Mouse (Mus musculus): ENCODE data around the gene Wdr59.
"Not testable (repeated sequence)": the region's sequence is repeated elsewhere in the genome, so short reads cannot be mapped to it uniquely, and the experiment has no call there.

Wdr59 gene

DNA sequence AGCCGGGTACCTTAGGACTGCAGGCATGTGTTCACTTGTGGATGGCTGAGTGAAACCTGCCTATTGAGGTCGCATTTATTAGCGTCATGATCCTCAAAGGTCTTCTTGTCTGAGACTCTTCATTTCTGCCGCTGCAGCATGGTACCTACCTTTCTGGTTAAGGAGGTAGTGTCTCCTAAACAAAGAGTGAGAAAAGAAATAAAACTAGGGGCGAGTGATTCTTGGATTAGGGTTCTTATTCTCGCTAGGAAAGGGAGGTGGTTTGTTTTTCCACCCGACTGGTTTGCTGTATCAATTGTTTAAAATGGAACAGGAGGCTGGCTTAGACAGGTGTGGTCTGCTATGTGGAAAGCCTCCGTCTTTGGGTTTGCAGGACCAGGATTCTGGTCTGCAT lies 15.9 kb upstream of the Wdr59 start:
- no peak for DNase-seq (ENCODE audit: low spot score)

- peak; percentile 34 for DNase-seq (ENCODE audit: low spot score)
Measured at GRCm38 (mm10) chr8:111536978-111537764, 15.3 kb upstream of the Wdr59 start.

GRCm38 (mm10) chr8:111536031-111536977 lies 14.4 kb upstream of the Wdr59 start, which contains the start of gene Znrf1:
Gene Znrf1 (plus strand): TSS chr8:111536097.
- peak; percentile 92 for DNase-seq (ENCODE audit: low spot score)

- no peak for DNase-seq (ENCODE audit: low spot score)
Measured at GRCm38 (mm10) chr8:111535491-111535890, 13.6 kb upstream of the Wdr59 start.

GRCm38 (mm10) chr8:111533503-111533902 lies 11.6 kb upstream of the Wdr59 start:
- DNase-seq (ENCODE audit: low spot score), result no peak

DNA sequence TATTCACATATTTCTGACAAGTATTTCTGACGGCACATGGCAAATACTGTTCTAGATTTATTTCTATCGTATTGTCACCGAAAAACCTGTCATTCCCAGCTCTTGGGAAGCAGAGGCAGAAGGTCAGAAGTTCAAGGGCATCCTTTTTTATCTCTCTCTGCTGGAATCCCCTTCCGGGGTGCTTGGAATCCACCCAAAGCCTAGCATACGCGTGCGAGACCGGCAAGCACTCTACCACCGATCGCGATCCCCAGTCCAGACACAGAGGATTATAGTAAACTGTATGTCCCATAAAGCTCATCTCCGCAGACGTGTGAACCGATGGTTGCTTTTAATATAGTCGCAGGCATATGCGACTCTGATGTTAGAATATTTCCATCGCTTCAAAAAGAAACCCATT lies 9.7 kb upstream of the Wdr59 start:
- DNase-seq (ENCODE audit: low spot score), result no peak

GRCm38 (mm10) chr8:111531191-111531590 lies 9.3 kb upstream of the Wdr59 start:
- no peak for DNase-seq (ENCODE audit: low spot score)

DNA sequence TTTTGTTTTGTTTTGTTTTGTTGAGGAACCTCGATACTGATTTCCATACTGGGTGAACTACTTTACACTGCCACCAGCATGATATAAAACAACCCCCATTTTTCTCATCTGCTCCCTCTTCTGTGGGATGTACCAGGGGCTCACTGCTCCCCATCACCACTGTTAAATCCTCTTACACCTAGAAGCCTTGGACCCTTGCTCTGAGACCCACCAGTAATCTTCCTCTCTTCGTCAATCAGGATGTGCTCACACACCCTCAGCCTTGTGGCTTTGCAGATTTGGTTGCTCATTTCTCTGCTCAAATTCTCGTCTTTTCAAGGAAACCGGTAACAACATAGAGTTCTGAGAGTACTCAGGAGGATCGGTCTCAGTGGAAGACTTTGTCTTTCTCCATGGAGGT lies 6.2 kb upstream of the Wdr59 start:
- DNase-seq (ENCODE audit: low spot score), result no peak

- DNase-seq (ENCODE audit: low spot score), result no peak
Measured at GRCm38 (mm10) chr8:111527149-111527548, 5.3 kb upstream of the Wdr59 start.

GRCm38 (mm10) chr8:111526403-111527024 lies 4.6 kb upstream of the Wdr59 start:
- DNase-seq (ENCODE audit: low spot score), result no peak

GRCm38 (mm10) chr8:111517466-111517865 lies 4.4 kb downstream of the Wdr59 start:
- no peak for DNase-seq (ENCODE audit: low spot score)

DNA sequence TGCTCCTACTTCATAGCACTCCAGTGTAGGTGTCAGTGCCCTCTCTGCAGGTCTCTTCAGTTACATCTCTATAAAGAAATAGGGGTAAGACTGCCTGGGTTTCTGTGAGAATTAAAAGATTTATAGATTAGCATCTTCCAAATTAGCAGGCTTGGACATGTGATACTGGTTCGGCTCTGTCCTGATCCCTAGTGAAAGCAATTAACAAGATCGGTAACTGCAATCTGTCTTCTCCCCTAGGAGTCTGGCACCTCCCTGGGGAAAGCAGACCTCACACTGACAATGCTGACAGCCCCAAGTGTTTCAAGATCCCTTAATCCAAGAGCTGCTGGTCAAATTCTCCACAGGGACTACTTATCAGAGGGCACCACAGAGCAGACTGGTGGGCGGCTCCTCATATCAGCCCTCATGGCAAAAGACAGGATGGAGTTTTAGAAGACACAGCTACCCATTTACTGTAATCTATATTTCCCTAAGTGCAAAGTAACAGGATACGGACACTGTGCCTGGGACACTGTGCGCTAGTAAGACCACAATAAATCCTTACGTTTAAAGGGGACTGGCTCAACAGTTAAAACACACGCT lies 5.3 kb downstream of the Wdr59 start:
- no peak for DNase-seq (ENCODE audit: low spot score)

DNA sequence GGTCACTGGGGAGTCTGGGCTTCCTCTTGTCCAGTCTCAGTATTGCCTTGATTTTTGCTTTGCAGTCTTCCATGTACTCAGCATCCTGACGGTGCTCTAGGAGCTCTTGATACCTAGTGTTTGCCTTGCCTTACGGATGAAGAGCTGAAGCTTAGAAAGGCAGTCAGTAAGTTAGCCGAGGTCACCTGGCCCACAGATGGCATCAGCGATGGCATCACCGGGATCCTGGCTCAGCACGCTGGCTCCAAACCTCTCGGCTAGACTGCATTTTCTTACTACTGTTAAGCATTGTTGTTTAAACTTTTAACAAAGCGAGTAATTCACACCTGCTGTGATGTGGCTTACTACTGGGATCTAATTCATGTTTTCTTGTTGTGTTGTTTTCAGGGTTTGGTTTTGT lies 8.4 kb downstream of the Wdr59 start:
- DNase-seq (ENCODE audit: low spot score), result no peak

GRCm38 (mm10) chr8:111512941-111513340 lies 9.0 kb downstream of the Wdr59 start:
- no peak for DNase-seq (ENCODE audit: low spot score)

DNA sequence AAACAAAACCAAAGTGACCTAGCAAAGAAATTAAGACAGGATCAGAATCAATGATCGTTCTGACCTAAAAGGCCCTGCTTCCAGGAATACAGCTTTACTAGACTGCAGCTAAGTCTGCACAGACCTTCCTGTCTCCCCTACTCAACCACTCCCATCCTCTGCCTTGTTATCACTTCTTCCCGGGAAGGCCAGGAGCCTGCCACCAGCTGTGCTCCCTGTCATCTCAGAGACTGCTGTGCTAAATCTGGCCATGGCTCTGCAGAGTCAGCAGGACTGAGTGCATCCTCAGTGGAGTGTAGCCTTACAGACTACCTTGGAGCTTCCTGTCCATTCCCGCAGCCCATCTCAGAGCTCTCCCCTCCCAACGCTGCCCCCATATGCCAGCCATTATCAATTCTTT lies 11.5 kb downstream of the Wdr59 start:
- no peak for DNase-seq (ENCODE audit: low spot score)

DNA sequence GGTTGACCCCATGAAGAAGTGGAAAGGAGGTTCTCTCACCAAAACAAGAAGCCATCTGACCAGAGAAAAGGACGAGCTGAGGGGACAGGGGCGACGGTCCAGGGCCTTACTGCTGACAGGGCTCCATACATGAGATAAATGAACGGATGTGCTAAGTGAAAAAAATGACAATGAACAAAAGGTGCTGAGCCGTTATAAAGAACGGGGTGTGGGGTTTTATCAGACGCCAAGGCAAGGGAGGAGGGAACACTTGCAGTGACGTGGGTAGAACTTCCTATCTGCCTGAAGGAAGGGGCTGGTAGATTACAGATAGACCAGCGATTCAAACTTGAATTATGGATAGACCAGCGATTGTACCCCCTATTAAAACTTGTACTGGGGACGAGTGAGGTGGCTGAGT lies 12.6 kb downstream of the Wdr59 start:
- DNase-seq (ENCODE audit: low spot score), result no peak

- no peak for DNase-seq (ENCODE audit: low spot score)
Measured at GRCm38 (mm10) chr8:111508566-111508965, 13.3 kb downstream of the Wdr59 start.

DNA sequence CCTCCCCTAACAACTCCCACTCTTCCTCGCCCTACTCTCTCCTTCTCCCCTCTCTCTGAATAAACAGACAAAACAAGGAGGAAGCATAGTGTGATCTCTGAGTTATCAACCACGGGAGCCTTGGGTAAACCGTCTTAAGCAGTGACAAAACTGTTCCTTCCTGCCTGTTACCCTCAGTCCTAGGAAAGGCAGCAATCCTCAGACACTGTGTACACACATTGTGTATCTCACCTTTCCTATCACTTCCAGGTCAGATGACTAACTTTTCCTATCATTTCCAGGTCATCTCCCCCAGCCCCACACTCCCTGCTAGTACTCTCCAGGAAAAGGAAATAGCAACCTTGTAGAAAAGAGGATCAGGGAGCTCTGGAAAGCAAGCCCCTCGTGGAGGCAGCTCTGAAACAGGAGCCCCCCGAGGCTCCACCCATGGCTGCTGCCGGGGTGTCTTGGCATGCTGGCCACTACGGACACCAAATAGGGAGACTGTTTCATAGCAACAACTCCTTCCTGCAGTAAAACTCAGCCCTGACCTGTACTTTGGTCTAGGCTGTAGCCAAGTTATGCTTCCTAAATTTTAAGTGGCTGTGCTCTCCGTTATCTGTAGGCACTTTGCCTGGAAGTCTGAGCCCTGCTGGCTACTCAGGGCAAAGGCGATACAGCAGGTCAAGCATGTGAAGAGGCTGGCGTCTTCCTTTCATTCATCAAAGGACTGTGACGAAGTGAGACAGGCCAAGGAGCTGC lies 20.0 kb downstream of the Wdr59 start:
- peak; percentile 29 for DNase-seq (ENCODE audit: low spot score)

DNA sequence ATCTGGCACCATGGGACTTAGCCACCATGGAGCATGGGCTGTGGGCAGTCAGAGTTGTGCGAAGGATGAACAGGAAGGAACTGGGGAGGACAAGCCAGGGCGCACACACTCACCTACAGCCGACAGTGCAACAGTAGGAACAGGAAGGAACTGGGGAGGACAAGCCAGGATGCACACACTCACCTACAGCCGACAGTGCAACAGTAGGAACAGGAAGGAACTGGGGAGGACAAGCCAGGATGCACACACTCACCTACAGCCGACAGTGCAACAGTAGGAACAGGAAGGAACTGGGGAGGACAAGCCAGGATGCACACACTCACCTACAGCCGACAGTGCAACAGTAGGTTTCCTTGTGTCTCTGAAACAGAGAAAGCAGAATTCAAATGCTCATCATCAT lies 23.6 kb downstream of the Wdr59 start:
- DNase-seq (ENCODE audit: low spot score), result not testable (repeated sequence)

DNA sequence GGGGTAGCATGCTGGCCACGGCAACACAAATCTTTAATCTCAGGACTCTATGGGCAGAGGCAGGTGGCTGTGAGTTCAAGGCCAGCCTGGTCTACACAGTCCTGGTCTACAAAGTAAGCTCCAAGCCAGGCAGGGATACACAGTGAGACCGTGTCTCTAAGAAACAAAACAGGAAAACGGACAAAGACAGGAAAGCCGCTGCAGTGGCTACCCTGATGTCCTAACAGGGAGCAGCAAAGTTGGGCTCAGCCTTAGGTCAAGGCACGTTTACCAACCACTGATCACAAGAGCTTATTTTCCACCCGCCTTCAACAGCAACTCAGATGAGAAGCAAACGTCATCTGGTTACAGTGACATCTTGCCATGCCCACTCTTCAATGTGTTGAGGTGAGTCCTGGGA lies 25.6 kb downstream of the Wdr59 start:
- no peak for DNase-seq (ENCODE audit: low spot score)

- DNase-seq (ENCODE audit: low spot score), result no peak
Measured at GRCm38 (mm10) chr8:111493176-111493575, 28.7 kb downstream of the Wdr59 start.
